Mouse (Mus musculus) urinary bladder, postnatal 10 days (tissue): ENCODE results near the gene Lap3.

Experiments
- DNase-seq: peaks from one replicate; pipeline ENCODE4 v3.0.0; 2022; ENCODE audit warnings: low spot score

Gene Lap3

GRCm38 (mm10) chr5:45493191-45494092, at the start of gene Lap3:
Gene Lap3, plus strand, starts transcription at chr5:45493374.
- DNase-seq = peak; percentile 94

GRCm38 (mm10) chr5:45444130-45444832, 48.9 kb upstream of the Lap3 start:
- DNase-seq = no peak

GRCm38 (mm10) chr5:45448676-45449075, 44.5 kb upstream of the Lap3 start:
- DNase-seq = no peak

- no peak for DNase-seq
These were observed 44.0 kb upstream of the Lap3 start for GRCm38 (mm10) chr5:45449206-45449605.

- peak; percentile 82 for DNase-seq
These were observed 43.1 kb upstream of the Lap3 start, which contains the start of gene Qdpr for GRCm38 (mm10) chr5:45449831-45450716. Gene Qdpr, minus strand, starts transcription at chr5:45450236.

GRCm38 (mm10) chr5:45453451-45453850, 39.7 kb upstream of the Lap3 start, which contains the start of gene Clrn2:
Gene Clrn2, plus strand, starts transcription at chr5:45453751.
- no peak for DNase-seq

- no peak for DNase-seq
These were observed 38.7 kb upstream of the Lap3 start for GRCm38 (mm10) chr5:45454456-45454855.

GRCm38 (mm10) chr5:45472880-45473450, 20.2 kb upstream of the Lap3 start:
- no peak for DNase-seq

- DNase-seq = no peak
These were observed 19.7 kb upstream of the Lap3 start for GRCm38 (mm10) chr5:45473521-45473920.

GRCm38 (mm10) chr5:45474215-45474614, 19.0 kb upstream of the Lap3 start:
- no peak for DNase-seq

GRCm38 (mm10) chr5:45474758-45475157, 18.4 kb upstream of the Lap3 start:
- DNase-seq = no peak

GRCm38 (mm10) chr5:45475771-45476170, 17.4 kb upstream of the Lap3 start:
- no peak for DNase-seq

- no peak for DNase-seq
These were observed 16.9 kb upstream of the Lap3 start for GRCm38 (mm10) chr5:45476288-45476687.

- no peak for DNase-seq
These were observed 15.6 kb upstream of the Lap3 start for GRCm38 (mm10) chr5:45477601-45478000.

- DNase-seq = no peak
These were observed 13.1 kb upstream of the Lap3 start for GRCm38 (mm10) chr5:45480066-45480465.

GRCm38 (mm10) chr5:45481125-45481524, 12.0 kb upstream of the Lap3 start:
- DNase-seq = no peak

GRCm38 (mm10) chr5:45482607-45483006, 10.6 kb upstream of the Lap3 start:
- DNase-seq = no peak

GRCm38 (mm10) chr5:45483654-45484053, 9.5 kb upstream of the Lap3 start:
- DNase-seq = no peak

GRCm38 (mm10) chr5:45491776-45492175, 1.4 kb upstream of the Lap3 start:
- DNase-seq = no peak

GRCm38 (mm10) chr5:45494093-45494755, 1.1 kb downstream of the Lap3 start:
- no peak for DNase-seq

GRCm38 (mm10) chr5:45495429-45495975, 2.3 kb downstream of the Lap3 start:
- DNase-seq = no peak
